Mouse (Mus musculus) spleen, adult 2 months (tissue): ENCODE measurements around the gene Egf.

Experiments
- CTCF ChIP-seq: fragments of 200-500 bp; IDR thresholded peaks from 2 replicates; pipeline ENCODE4 v1.5.1; 2011; ENCODE audit warnings: mild to moderate bottlenecking, inconsistent platforms; ENCODE audit not compliant: insufficient read depth, insufficient read length, insufficient replicate concordance; ENCODE audit errors: extremely low read depth
- POLR2A ChIP-seq: fragments of 200-500 bp; IDR thresholded peaks from 2 replicates; pipeline ENCODE4 v1.6.1; 2011; ENCODE audit warnings: low read depth, low read length, inconsistent platforms

DNA sequence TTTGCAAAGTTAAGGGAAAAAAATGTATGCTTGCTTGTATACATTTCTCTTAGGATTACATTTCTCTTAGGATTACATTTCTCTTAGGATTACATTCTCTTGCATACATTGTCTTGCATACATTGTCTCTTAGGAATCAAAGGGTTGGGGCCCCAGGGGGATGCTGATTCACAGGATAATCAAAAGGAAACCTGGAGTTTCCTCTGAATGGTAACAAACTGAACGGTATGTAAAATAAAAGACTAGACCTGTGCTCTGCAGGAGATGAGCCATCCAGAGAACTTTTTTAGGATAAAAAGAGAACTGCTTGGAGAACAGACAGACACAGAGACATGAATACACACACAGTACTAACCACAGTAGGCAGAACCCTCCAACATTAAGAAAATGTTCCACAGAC is 104.2 kb downstream of the Egf start:
- TF ChIP-seq POLR2A (no peak), CTCF (no peak)
